Mouse (Mus musculus) lung, embryonic 14.5 days (tissue): Measurements from ENCODE around the gene Col13a1. TPM values are rescaled to one million over a fixed set of nuclear protein-coding genes. Genes with fewer than 3 reads are reported as not detected.

ENCODE experiments used
- ATAC-seq: fragments of 200-750 bp; cut with Nextera tagmentation; 2 replicates; pipeline ENCODE4 v1.8.0; 2017; ENCODE audit warnings: mild to moderate bottlenecking, moderate TSS enrichment, moderate library complexity; ENCODE audit not compliant: insufficient read depth
- DNase-seq: peaks from one replicate; pipeline ENCODE4 v3.0.0-alpha.2; 2015
- H3K27ac ChIP-seq: fragments of 300-500 bp; sonication (generic); 2 replicates; pipeline ENCODE4 v1.5.1; 2014; ENCODE audit warnings: low read depth, mild to moderate bottlenecking, moderate library complexity
- H3K27me3 ChIP-seq: fragments of 300-500 bp; sonication (generic); 2 replicates; pipeline ENCODE4 v1.6.1; 2014; ENCODE audit warnings: low read length, control low read depth; ENCODE audit not compliant: insufficient read depth
- H3K36me3 ChIP-seq: fragments of 300-500 bp; sonication (generic); 2 replicates; pipeline ENCODE4 v1.6.1; 2014; ENCODE audit warnings: control low read depth; ENCODE audit not compliant: insufficient read depth
- H3K4me1 ChIP-seq: fragments of 300-500 bp; sonication (generic); 2 replicates; pipeline ENCODE4 v1.6.1; 2014; ENCODE audit warnings: antibody characterized with exemption, control low read depth; ENCODE audit not compliant: insufficient read depth
- H3K4me2 ChIP-seq: fragments of 300-500 bp; sonication (generic); 2 replicates; pipeline ENCODE4 v1.6.1; 2014; ENCODE audit warnings: mild to moderate bottlenecking
- H3K4me3 ChIP-seq: fragments of 300-500 bp; sonication (generic); 2 replicates; pipeline ENCODE4 v1.5.1; 2014; ENCODE audit warnings: low read depth, low read length
- H3K9ac ChIP-seq: fragments of 300-500 bp; sonication (generic); 2 replicates; pipeline ENCODE4 v1.6.1; 2014
- H3K9me3 ChIP-seq: fragments of 300-500 bp; sonication (generic); 2 replicates; pipeline ENCODE4 v1.6.1; 2016; ENCODE audit warnings: low read depth, low read length, control low read depth
- CTCF ChIP-seq: IDR thresholded peaks from 2 replicates; pipeline ENCODE4 v1.5.1; 2016; ENCODE audit warnings: antibody characterized with exemption, low read depth
- WGBS: fragments of 180-500 bp; shearing (Covaris S2); extraction: QIAGEN DNeasy Blood & Tissue Kit; methylation state at CpG from one replicate; pipeline ENCODE4 v1.1.7; 2014; 5-methylcytosine and 5-hydroxymethylcytosine counted together
- polyA plus RNA-seq: library from polyadenylated mRNA; unstranded; fragments of >200 nt; fragmentation: Nextera tagmentation; extraction: Ambion mirVana; gene quantifications from 2 replicates; pipeline ENCODE4 v1.2.1, GENCODE M21; 2014

Gene Col13a1
- polyA plus RNA-seq, 1 experiment from 2014 or later: 26.8 TPM

GRCm38 (mm10) chr10:61879427-61879826, 99.5 kb downstream of the Col13a1 start:
- Histone ChIP-seq H3K9ac (no peak overlapping the region), H3K36me3 (no peaks in the 10 kb centered on the region), H3K4me1 (peaks cover 21% of the 10 kb centered on the region), H3K27me3 (no peaks in the 10 kb centered on the region), H3K4me2 (no peak overlapping the region), H3K4me3 (no peak overlapping the region), H3K9me3 (no peaks in the 10 kb centered on the region), H3K27ac (peak overlapping the region; percentile 66; the same call in 1 of the 2 replicates)
- DNase-seq (peak; percentile 87), ATAC-seq (peak; percentile 84)
- WGBS: 4% methylated on average over 4 of the region's 4 CpGs
- TF ChIP-seq CTCF: peak; percentile 4; the same call in 1 of the 2 replicates

GRCm38 (mm10) chr10:61877787-61878186, 101.1 kb downstream of the Col13a1 start:
- DNase-seq (peak; percentile 94), ATAC-seq (peak; percentile 16; the same call in 1 of the 2 replicates)
- TF ChIP-seq CTCF: peak; percentile 98
- Histone ChIP-seq H3K4me1 (peaks cover 22% of the 10 kb centered on the region), H3K36me3 (no peaks in the 10 kb centered on the region), H3K27ac (no peak overlapping the region), H3K4me3 (no peak overlapping the region), H3K9me3 (no peaks in the 10 kb centered on the region), H3K9ac (no peak overlapping the region), H3K27me3 (no peaks in the 10 kb centered on the region), H3K4me2 (no peak overlapping the region)
- 12% methylated on average over 6 of the region's 6 CpGs for WGBS

- no peak for TF ChIP-seq CTCF
- H3K4me2 ChIP-seq: no peak overlapping the region
- WGBS: 85% methylated on average over 3 of the region's 3 CpGs
Measured at GRCm38 (mm10) chr10:61869796-61870195, 109.1 kb downstream of the Col13a1 start.

GRCm38 (mm10) chr10:61866045-61866580, 112.8 kb downstream of the Col13a1 start:
- peaks cover 12% of the 10 kb centered on the region; the same call in 1 of the 2 replicates for H3K9me3 ChIP-seq
- no peak for TF ChIP-seq CTCF
- peak; percentile 80 for ATAC-seq
- WGBS: 35% methylated on average over 11 of the region's 11 CpGs
- no peak overlapping the region for H3K4me2 ChIP-seq
- no peaks in the 10 kb centered on the region for H3K27me3 ChIP-seq
- peak; percentile 59 for DNase-seq
- H3K4me3 ChIP-seq: no peak overlapping the region
- H3K36me3 ChIP-seq: peaks cover 19% of the 10 kb centered on the region
- H3K27ac ChIP-seq: no peak overlapping the region
- no peaks in the 10 kb centered on the region for H3K4me1 ChIP-seq
- no peak overlapping the region for H3K9ac ChIP-seq

More at GRCm38 (mm10) chr10:61869796-61870195, 109.1 kb downstream of the Col13a1 start:
- DNase-seq: no peak
- Histone ChIP-seq H3K27ac (no peak overlapping the region), H3K36me3 (0 out of 2 replicates have a peak, but pooled peaks cover under 1% of the 10 kb centered on the region), H3K9me3 (no peaks in the 10 kb centered on the region), H3K4me1 (peaks cover 4% of the 10 kb centered on the region; the same call in 1 of the 2 replicates), H3K27me3 (no peaks in the 10 kb centered on the region), H3K9ac (no peak overlapping the region), H3K4me3 (no peak overlapping the region)
- ATAC-seq: no peak

GRCm38 (mm10) chr10:61859451-61859850, 119.5 kb downstream of the Col13a1 start:
- WGBS: 96% methylated on average over 2 of the region's 2 CpGs
- DNase-seq: no peak
- H3K36me3 ChIP-seq: peaks cover 36% of the 10 kb centered on the region
- no peak overlapping the region for H3K9ac ChIP-seq
- H3K4me1 ChIP-seq: no peaks in the 10 kb centered on the region
- no peak for ATAC-seq
- TF ChIP-seq CTCF: no peak
- no peak overlapping the region for H3K4me2 ChIP-seq
- no peak overlapping the region for H3K4me3 ChIP-seq
- H3K27me3 ChIP-seq: no peaks in the 10 kb centered on the region
- no peak overlapping the region for H3K27ac ChIP-seq
- peaks cover 12% of the 10 kb centered on the region; the same call in 1 of the 2 replicates for H3K9me3 ChIP-seq

- Histone ChIP-seq H3K9me3 (no peaks in the 10 kb centered on the region), H3K4me3 (no peak overlapping the region), H3K27ac (no peak overlapping the region), H3K36me3 (peaks cover 21% of the 10 kb centered on the region; the same call in 1 of the 2 replicates), H3K4me1 (no peaks in the 10 kb centered on the region), H3K27me3 (no peaks in the 10 kb centered on the region), H3K9ac (no peak overlapping the region), H3K4me2 (no peak overlapping the region)
- TF ChIP-seq CTCF: no peak
- ATAC-seq: no peak
- WGBS: 63% methylated on average over 8 of the region's 8 CpGs
- no peak for DNase-seq
Measured at GRCm38 (mm10) chr10:61855139-61855675, 123.7 kb downstream of the Col13a1 start.

GRCm38 (mm10) chr10:61852824-61853223, 126.1 kb downstream of the Col13a1 start:
- no peak for ATAC-seq
- no peak for TF ChIP-seq CTCF
- no peak for DNase-seq
- H3K27me3 ChIP-seq: no peaks in the 10 kb centered on the region
- H3K4me2 ChIP-seq: no peak overlapping the region
- H3K9ac ChIP-seq: no peak overlapping the region
- H3K9me3 ChIP-seq: no peaks in the 10 kb centered on the region
- peaks cover 6% of the 10 kb centered on the region; the same call in 1 of the 2 replicates for H3K4me1 ChIP-seq
- H3K36me3 ChIP-seq: peaks cover 17% of the 10 kb centered on the region; the same call in 1 of the 2 replicates
- 83% methylated on average over 8 of the region's 8 CpGs for WGBS
- H3K4me3 ChIP-seq: no peak overlapping the region
- no peak overlapping the region for H3K27ac ChIP-seq
